Mouse (Mus musculus): ENCODE data around the gene Ptges.

DNA sequence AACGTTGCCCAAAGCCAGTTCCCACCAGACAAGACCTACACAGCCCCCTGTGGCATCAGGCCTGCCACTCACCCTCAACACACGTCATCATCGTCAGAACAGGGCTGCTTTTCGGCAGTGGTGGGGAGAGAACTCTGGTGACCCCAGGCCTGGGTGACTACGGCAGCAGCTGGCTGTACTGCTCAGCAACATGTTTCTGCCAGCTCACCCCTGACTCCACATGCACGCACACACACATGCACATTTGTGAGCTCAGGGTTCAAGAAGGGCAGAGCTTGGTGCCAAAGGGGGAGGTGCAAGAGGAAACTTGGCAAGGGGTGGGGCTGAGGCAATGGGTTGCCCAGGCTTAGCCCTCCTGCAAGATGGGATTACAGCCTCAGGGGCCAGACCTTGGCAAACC is 32.4 kb downstream of the Ptges start:
- TF ChIP-seq CTCF (IDR thresholded peaks at IDR 0.05; ENCODE audit: borderline replicate concordance, control insufficient read depth, extremely low read depth, insufficient read depth, low read length, poor library complexity), result no peak
- TF ChIP-seq POLR2A (IDR thresholded peaks at IDR 0.05; ENCODE audit: control insufficient read depth, extremely low read depth, insufficient read depth, low read length, poor library complexity), result no peak

All from thymus, adult 2 months (tissue).